Mouse (Mus musculus) megakaryocyte, embryonic 14.5 days (primary cell): ENCODE results near the gene Itln1. TPM values are rescaled to one million over a fixed set of nuclear protein-coding genes. Genes with fewer than 3 reads are reported as not detected.

Experiments
- H3K27me3 ChIP-seq: replicated peaks from 2 replicates; pipeline ENCODE3; 2012; ENCODE audit warnings: inconsistent platforms
- H3K36me3 ChIP-seq: replicated peaks from 2 replicates; pipeline ENCODE3; 2012; ENCODE audit warnings: low read length, inconsistent platforms, mixed read lengths
- H3K4me1 ChIP-seq: 2 replicates; pipeline ENCODE4 v1.6.1; 2012; ENCODE audit warnings: inconsistent platforms
- H3K4me3 ChIP-seq: replicated peaks from 2 replicates; pipeline ENCODE3; 2012; ENCODE audit warnings: moderate library complexity, mild to moderate bottlenecking, inconsistent platforms
- H3K9me3 ChIP-seq: 2 replicates; pipeline ENCODE4 v1.6.1; 2012; ENCODE audit warnings: inconsistent platforms
- FLI1 ChIP-seq: IDR thresholded peaks from 2 replicates; pipeline ENCODE4 v1.6.1; 2012; ENCODE audit warnings: low read length, inconsistent platforms, mixed read lengths
- GATA1 ChIP-seq: IDR thresholded peaks from 3 replicates; pipeline ENCODE4 v1.6.1; 2012; ENCODE audit warnings: mixed read lengths, low read length, inconsistent platforms, borderline replicate concordance
- polyA plus RNA-seq: library from polyadenylated mRNA; stranded (reverse); fragments of >175 nt; gene quantifications from 2 replicates; pipeline ENCODE4 v1.2.3, GENCODE M21; 2012; ENCODE audit warnings: low replicate concordance; ENCODE audit not compliant: insufficient read depth

Gene Itln1
- polyA plus RNA-seq, 1 experiment = 0.94 TPM

GRCm38 (mm10) chr1:171560262-171560661 is 25.2 kb upstream of the Itln1 start:
- peaks cover 77% of the 10 kb centered on the region for H3K4me1 ChIP-seq
- no peaks in the 10 kb centered on the region for H3K27me3 ChIP-seq
- H3K4me3 ChIP-seq = peak overlapping the region; percentile 73
- TF ChIP-seq GATA1 = 0 out of 3 replicates have a peak, but pooled peaks have one; percentile 51
- no peak for TF ChIP-seq FLI1
- H3K36me3 ChIP-seq = peaks cover 13% of the 10 kb centered on the region
- H3K9me3 ChIP-seq = no peaks in the 10 kb centered on the region

GRCm38 (mm10) chr1:171558898-171559297 is 23.8 kb upstream of the Itln1 start, which contains the start of gene Cd244a:
Cd244a (plus strand) TSS chr1:171559193.
- Histone ChIP-seq H3K27me3 (no peaks in the 10 kb centered on the region), H3K9me3 (no peaks in the 10 kb centered on the region), H3K4me3 (peak within 1 kb of the TSS; percentile 73), H3K36me3 (peaks cover 5% of the 10 kb centered on the region), H3K4me1 (peaks cover 77% of the 10 kb centered on the region)
- TF ChIP-seq FLI1 (0 out of 2 replicates have a peak, but pooled peaks have one; percentile 46), GATA1 (peak; percentile 77; the same call in 2 of the 3 replicates)

GRCm38 (mm10) chr1:171558407-171558806 is 23.3 kb upstream of the Itln1 start:
- Histone ChIP-seq H3K36me3 (peaks cover 5% of the 10 kb centered on the region), H3K4me1 (peaks cover 77% of the 10 kb centered on the region), H3K4me3 (no peak overlapping the region), H3K9me3 (no peaks in the 10 kb centered on the region), H3K27me3 (no peaks in the 10 kb centered on the region)
- TF ChIP-seq GATA1 (no peak), FLI1 (no peak)

- H3K9me3 ChIP-seq = no peaks in the 10 kb centered on the region
- H3K27me3 ChIP-seq = no peaks in the 10 kb centered on the region
- no peak overlapping the region for H3K4me3 ChIP-seq
- TF ChIP-seq FLI1 (no peak), GATA1 (no peak)
- H3K36me3 ChIP-seq = no peaks in the 10 kb centered on the region
- H3K4me1 ChIP-seq = peaks cover 65% of the 10 kb centered on the region
Observed at GRCm38 (mm10) chr1:171556366-171556765, 21.3 kb upstream of the Itln1 start.

- Histone ChIP-seq H3K36me3 (no peaks in the 10 kb centered on the region), H3K9me3 (peaks cover 9% of the 10 kb centered on the region; the same call in 1 of the 2 replicates), H3K4me3 (peak overlapping the region; percentile 5), H3K4me1 (peaks cover 42% of the 10 kb centered on the region), H3K27me3 (no peaks in the 10 kb centered on the region)
- TF ChIP-seq GATA1 (no peak), FLI1 (no peak)
Observed at GRCm38 (mm10) chr1:171553359-171554341, 18.6 kb upstream of the Itln1 start.

GRCm38 (mm10) chr1:171552230-171552629 is 17.1 kb upstream of the Itln1 start:
- H3K4me3 ChIP-seq = no peak overlapping the region
- peaks cover 9% of the 10 kb centered on the region; the same call in 1 of the 2 replicates for H3K9me3 ChIP-seq
- H3K4me1 ChIP-seq = peaks cover 33% of the 10 kb centered on the region
- H3K36me3 ChIP-seq = no peaks in the 10 kb centered on the region
- TF ChIP-seq GATA1 (no peak), FLI1 (no peak)
- H3K27me3 ChIP-seq = no peaks in the 10 kb centered on the region

- H3K4me1 ChIP-seq = peaks cover 30% of the 10 kb centered on the region
- no peaks in the 10 kb centered on the region for H3K27me3 ChIP-seq
- TF ChIP-seq GATA1 (no peak), FLI1 (no peak)
- no peaks in the 10 kb centered on the region for H3K36me3 ChIP-seq
- no peak overlapping the region for H3K4me3 ChIP-seq
- H3K9me3 ChIP-seq = peaks cover 9% of the 10 kb centered on the region; the same call in 1 of the 2 replicates
Observed at GRCm38 (mm10) chr1:171551326-171551725, 16.2 kb upstream of the Itln1 start.

GRCm38 (mm10) chr1:171540694-171541093 is 5.6 kb upstream of the Itln1 start:
- H3K9me3 ChIP-seq = peaks cover 13% of the 10 kb centered on the region
- no peaks in the 10 kb centered on the region for H3K36me3 ChIP-seq
- no peaks in the 10 kb centered on the region for H3K27me3 ChIP-seq
- no peak overlapping the region for H3K4me3 ChIP-seq
- peaks cover 8% of the 10 kb centered on the region; the same call in 1 of the 2 replicates for H3K4me1 ChIP-seq
- TF ChIP-seq FLI1 (no peak), GATA1 (no peak)

GRCm38 (mm10) chr1:171534557-171534956 is 537 bp downstream of the Itln1 start:
- Histone ChIP-seq H3K9me3 (peaks cover 5% of the 10 kb centered on the region; the same call in 1 of the 2 replicates), H3K4me3 (no peak overlapping the region), H3K27me3 (peaks cover 14% of the 10 kb centered on the region), H3K36me3 (no peaks in the 10 kb centered on the region), H3K4me1 (peaks cover 21% of the 10 kb centered on the region)
- TF ChIP-seq FLI1 = no peak
- TF ChIP-seq GATA1 = no peak

- Histone ChIP-seq H3K9me3 (no peaks in the 10 kb centered on the region), H3K36me3 (no peaks in the 10 kb centered on the region), H3K4me3 (no peak overlapping the region), H3K27me3 (peaks cover 14% of the 10 kb centered on the region), H3K4me1 (peaks cover 25% of the 10 kb centered on the region)
- no peak for TF ChIP-seq GATA1
- no peak for TF ChIP-seq FLI1
Observed at GRCm38 (mm10) chr1:171532830-171533229, 2.3 kb downstream of the Itln1 start.
